ENCODE assay signal across 21 mouse cellular contexts in genomic region chr13:41638083-41638482, GRCm38 (mm10). TPM values are rescaled to one million over a fixed set of nuclear protein-coding genes. Genes with fewer than 3 reads are reported as not detected.
A peak's percentile ranks its signal among the peaks of the same experiment; 100 is the strongest.
DNase-seq lines count a peak whose midpoint lies in the region; ATAC-seq lines count a peak whose summit lies in the region.
"Had no signal": no experiment of that assay in that cellular context is flagged by ENCODE, and none has a peak within 500 bp of the region (broad histone marks: within the 10 kb centered on the region; RNA-seq: fewer than 3 reads in every experiment).

No protein-coding gene starts in this region.

- peak; percentile 26 for DNase-seq in 416B (ENCODE audit: low read depth)
- peak; percentile 32 for DNase-seq in CD4-positive helper T cell, adult 2 months (ENCODE audit: low read depth, low spot score)
- peak; percentile 58 for DNase-seq in induced T-regulatory cell, adult 2 months (ENCODE audit: low read depth)
- no peak for DNase-seq in right cerebral cortex, postnatal 25 days
- DNase-seq in cerebellum, postnatal 4 days (ENCODE audit: low spot score in 2 of 2): no peak
- DNase-seq in layer of hippocampus, postnatal 36 days: no peak
- DNase-seq in thymus, postnatal 36 days: no peak
- DNase-seq: adrenal gland, adult 8-10 months; adrenal gland, postnatal 14 days; adrenal gland, postnatal 36 days; cerebellum, adult 11-12 months; cerebellum, adult 2 months; cerebellum, adult 9-10 months; cerebellum, postnatal 10 days; cerebellum, postnatal 25 days; embryo, embryonic 11 days had no signal

- peak; percentile 68 for ATAC-seq in CD4-positive, CD25-positive, alpha-beta regulatory T cell, adult 4 months
- ATAC-seq: activated CD4-positive, CD25-positive, alpha-beta regulatory T cell, adult 4 months; forebrain, embryonic 14.5 days; forebrain, embryonic 16.5 days; Patski had no signal

RNA-seq across cellular contexts. Expression of gene Tmem170b, which starts 32.4 kb away (rescaled TPM):
- polyA plus RNA-seq in CD4-positive, CD25-positive, alpha-beta regulatory T cell, adult 4 months (2017; shearing (Covaris generic)): 10 to 100 TPM; 11.0 to 14.2 TPM
- total RNA-seq in layer of hippocampus, postnatal 36 days (2021): 100 to 1,000 TPM in 1 of 2 experiments, 10 to 100 TPM in 1; 99.0 to 101 TPM

Comparison
In these comparisons a context has a peak if more than half of its experiments do, and no peak if none do; other contexts are left out.
1. DNase-seq: peak in 416B (single experiment), CD4-positive helper T cell, adult 2 months (single experiment) and induced T-regulatory cell, adult 2 months (single experiment); none in right cerebral cortex, postnatal 25 days (single experiment), cerebellum, postnatal 4 days (0 of 2), layer of hippocampus, postnatal 36 days (0 of 2) and thymus, postnatal 36 days (0 of 2).